ENCODE assay signal across 8 mouse cellular contexts in genomic region chr1:132758656-132759370, GRCm38 (mm10). TPM values are rescaled to one million over a fixed set of nuclear protein-coding genes. Genes with fewer than 3 reads are reported as not detected.
A peak's percentile ranks its signal among the peaks of the same experiment; 100 is the strongest.
DNase-seq lines count a peak whose midpoint lies in the region; ATAC-seq lines count a peak whose summit lies in the region.

No protein-coding gene starts in this region.

- peak; percentile 94 for ATAC-seq in hindbrain, embryonic 15.5 days (ENCODE audit: low FRiP score, low read depth)
- ATAC-seq in erythroblast, adult 5-6 weeks (replicated peaks; ENCODE audit: low FRiP score, poor library complexity, severe bottlenecking): no peak

- no peaks in the 10 kb centered on the region for H3K36me3 ChIP-seq in hindbrain, embryonic 15.5 days

- 5% methylated on average over 24 of the region's 24 CpGs for WGBS in hindbrain, embryonic 15.5 days

- H3K4me3 ChIP-seq in hindbrain, embryonic 15.5 days: peak overlapping the region; percentile 36

- H3K27ac ChIP-seq in hindbrain, embryonic 15.5 days (replicated peaks): peak overlapping the region; percentile 76

- no peaks in the 10 kb centered on the region for H3K27me3 ChIP-seq in hindbrain, embryonic 15.5 days

- H3K4me2 ChIP-seq in hindbrain, embryonic 15.5 days: peak overlapping the region; percentile 76

- peaks cover 13% of the 10 kb centered on the region for H3K4me1 ChIP-seq in hindbrain, embryonic 15.5 days (replicated peaks)

- H3K9ac ChIP-seq in hindbrain, embryonic 15.5 days: peak overlapping the region; percentile 35

- peak; percentile 57 to 85 for DNase-seq in adrenal gland, adult (ENCODE audit: inconsistent age in 2 of 2, low spot score in 1 of 2)
- peak; percentile 91 to 92 for DNase-seq in cerebellum, postnatal 14 days
- peak; percentile 71 to 78 for DNase-seq in frontal cortex, postnatal 14 days (ENCODE audit: low spot score in 2 of 2)
- DNase-seq in layer of hippocampus, postnatal 36 days: peak; percentile 80 to 82
- DNase-seq in lung, postnatal 14 days: peak; percentile 52
- peak; percentile 68 for DNase-seq in retina, postnatal 7 days (ENCODE audit: low read depth, low spot score)

- H3K9me3 ChIP-seq in hindbrain, embryonic 15.5 days: no peaks in the 10 kb centered on the region

RNA-seq across cellular contexts. Expression of gene Nfasc, which starts 17.2 kb away (rescaled TPM):
- 40.1 and 48.4 TPM in 2 replicates for polyA plus RNA-seq in hindbrain, embryonic 15.5 days (2015; fragmentation: Nextera tagmentation; extraction: Ambion mirVana)
- 100 to 1,000 TPM; 174 to 193 TPM for total RNA-seq in layer of hippocampus, postnatal 36 days (2021)
- not detected in 2 replicates for total RNA-seq in erythroblast, adult 5-6 weeks (2015; ENCODE audit: low replicate concordance)
- 0.28 TPM in 1 of 2 replicates, not detected in the other for total RNA-seq in erythroblast, adult 5-6 weeks (2017; ENCODE audit: low replicate concordance)

Comparison
In these comparisons a context has a peak if more than half of its experiments do, and no peak if none do; other contexts are left out.
1. RNA of gene Nfasc, which starts 17.2 kb away (total RNA-seq): 174 to 193 TPM in layer of hippocampus, postnatal 36 days; 0.28 TPM in erythroblast, adult 5-6 weeks; every median in the first group is over 100 times any median in the second.
2. Peak in every context shown above with its lines, with median percentiles within 50 percentile points of each other: DNase-seq.